Mouse (Mus musculus): ENCODE measurements around the gene Adra1b. TPM values are rescaled to one million over a fixed set of nuclear protein-coding genes. Genes with fewer than 3 reads are reported as not detected.

Gene Adra1b
- polyA plus RNA-seq, 1 experiment from 2014 or later = 7.5 TPM

DNA sequence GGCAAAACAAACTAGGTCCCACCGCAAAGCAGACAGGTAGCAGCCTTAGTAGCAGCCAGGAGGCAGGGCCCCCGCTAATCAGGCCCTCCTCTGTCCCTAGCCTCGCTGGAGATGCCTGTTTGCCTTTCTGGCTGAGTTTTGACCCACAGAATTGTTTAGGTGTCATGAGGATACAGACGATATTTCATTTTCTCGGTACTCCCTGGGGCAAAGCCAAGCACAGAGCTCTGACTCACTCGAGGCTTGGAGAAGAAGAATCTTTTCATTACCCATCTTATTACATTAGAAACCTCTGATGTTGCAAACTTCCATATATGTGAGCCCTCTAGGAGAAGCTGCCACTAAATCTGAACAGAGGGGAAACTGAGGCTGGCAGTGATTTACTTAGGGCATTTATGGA is 60.5 kb downstream of the Adra1b start:
- H3K36me3 ChIP-seq (ENCODE audit: control insufficient read depth, insufficient read depth) = no peaks in the 10 kb centered on the region
- no peaks in the 10 kb centered on the region for H3K4me1 ChIP-seq (ENCODE audit: control insufficient read depth, low read depth, low read length)
- H3K4me2 ChIP-seq (ENCODE audit: low read depth, low read length) = no peak overlapping the region
- no peak for ATAC-seq (ENCODE audit: low read depth)
- H3K9me3 ChIP-seq (replicated peaks; ENCODE audit: control insufficient read depth, low read length) = no peaks in the 10 kb centered on the region
- WGBS (ENCODE audit: insufficient replicate concordance) = 59% methylated on average over 6 of the region's 6 CpGs
- no peak overlapping the region for H3K9ac ChIP-seq (ENCODE audit: low read depth, low read length)
- H3K4me3 ChIP-seq (ENCODE audit: low read depth, low read length) = no peak overlapping the region
- peaks cover 15% of the 10 kb centered on the region for H3K27me3 ChIP-seq (ENCODE audit: control insufficient read depth, insufficient read depth, low read depth, low read length)
- no peak overlapping the region for H3K27ac ChIP-seq (ENCODE audit: low read length)

- peak; percentile 54 for ATAC-seq (ENCODE audit: low read depth)
- H3K36me3 ChIP-seq (ENCODE audit: control insufficient read depth, insufficient read depth) = no peaks in the 10 kb centered on the region
- H3K4me1 ChIP-seq (ENCODE audit: control insufficient read depth, low read depth, low read length) = no peaks in the 10 kb centered on the region
- 0 out of 2 replicates have a peak overlapping the region, but pooled peaks have one; percentile 25 for H3K4me3 ChIP-seq (ENCODE audit: low read depth, low read length)
- H3K9ac ChIP-seq (ENCODE audit: low read depth, low read length) = no peak overlapping the region; the same call in 1 of the 2 replicates
- H3K27ac ChIP-seq (ENCODE audit: low read length) = no peak overlapping the region
- H3K4me2 ChIP-seq (ENCODE audit: low read depth, low read length) = peak overlapping the region; percentile 27; the same call in 1 of the 2 replicates
- no peaks in the 10 kb centered on the region for H3K9me3 ChIP-seq (replicated peaks; ENCODE audit: control insufficient read depth, low read length)
- peaks cover 17% of the 10 kb centered on the region for H3K27me3 ChIP-seq (ENCODE audit: control insufficient read depth, insufficient read depth, low read depth, low read length)
- 6% methylated on average over 65 of the region's 68 CpGs for WGBS (ENCODE audit: insufficient replicate concordance)
These were observed 64.9 kb downstream of the Adra1b start for GRCm38 (mm10) chr11:43835880-43836740.

GRCm38 (mm10) chr11:43835456-43835855 is 65.6 kb downstream of the Adra1b start:
- Histone ChIP-seq H3K36me3 (ENCODE audit: control insufficient read depth, insufficient read depth) (no peaks in the 10 kb centered on the region), H3K9me3 (replicated peaks; ENCODE audit: control insufficient read depth, low read length) (no peaks in the 10 kb centered on the region), H3K4me2 (ENCODE audit: low read depth, low read length) (no peak overlapping the region), H3K27ac (ENCODE audit: low read length) (no peak overlapping the region), H3K27me3 (ENCODE audit: control insufficient read depth, insufficient read depth, low read depth, low read length) (peaks cover 17% of the 10 kb centered on the region), H3K4me1 (ENCODE audit: control insufficient read depth, low read depth, low read length) (no peaks in the 10 kb centered on the region), H3K9ac (ENCODE audit: low read depth, low read length) (no peak overlapping the region), H3K4me3 (ENCODE audit: low read depth, low read length) (no peak overlapping the region)
- 74% methylated on average over 15 of the region's 15 CpGs for WGBS (ENCODE audit: insufficient replicate concordance)
- ATAC-seq (ENCODE audit: low read depth) = no peak

- WGBS (ENCODE audit: insufficient replicate concordance) = 56% methylated on average over 11 of the region's 11 CpGs
- H3K27me3 ChIP-seq (ENCODE audit: control insufficient read depth, insufficient read depth, low read depth, low read length) = peaks cover 17% of the 10 kb centered on the region
- H3K4me3 ChIP-seq (ENCODE audit: low read depth, low read length) = no peak overlapping the region
- no peaks in the 10 kb centered on the region for H3K9me3 ChIP-seq (replicated peaks; ENCODE audit: control insufficient read depth, low read length)
- H3K36me3 ChIP-seq (ENCODE audit: control insufficient read depth, insufficient read depth) = no peaks in the 10 kb centered on the region; the same call in 1 of the 2 replicates
- no peak overlapping the region for H3K4me2 ChIP-seq (ENCODE audit: low read depth, low read length)
- no peak overlapping the region for H3K9ac ChIP-seq (ENCODE audit: low read depth, low read length)
- no peak for ATAC-seq (ENCODE audit: low read depth)
- H3K27ac ChIP-seq (ENCODE audit: low read length) = no peak overlapping the region
- H3K4me1 ChIP-seq (ENCODE audit: control insufficient read depth, low read depth, low read length) = no peaks in the 10 kb centered on the region
These were observed 66.5 kb downstream of the Adra1b start for GRCm38 (mm10) chr11:43834531-43834930.

GRCm38 (mm10) chr11:43831530-43831929 is 69.5 kb downstream of the Adra1b start:
- Histone ChIP-seq H3K4me3 (ENCODE audit: low read depth, low read length) (no peak overlapping the region), H3K27ac (ENCODE audit: low read length) (no peak overlapping the region), H3K36me3 (ENCODE audit: control insufficient read depth, insufficient read depth) (no peaks in the 10 kb centered on the region; the same call in 1 of the 2 replicates), H3K27me3 (ENCODE audit: control insufficient read depth, insufficient read depth, low read depth, low read length) (peaks cover 12% of the 10 kb centered on the region), H3K4me2 (ENCODE audit: low read depth, low read length) (no peak overlapping the region), H3K9ac (ENCODE audit: low read depth, low read length) (no peak overlapping the region), H3K9me3 (replicated peaks; ENCODE audit: control insufficient read depth, low read length) (no peaks in the 10 kb centered on the region), H3K4me1 (ENCODE audit: control insufficient read depth, low read depth, low read length) (no peaks in the 10 kb centered on the region)
- 55% methylated on average over 4 of the region's 4 CpGs for WGBS (ENCODE audit: insufficient replicate concordance)
- ATAC-seq (ENCODE audit: low read depth) = no peak

DNA sequence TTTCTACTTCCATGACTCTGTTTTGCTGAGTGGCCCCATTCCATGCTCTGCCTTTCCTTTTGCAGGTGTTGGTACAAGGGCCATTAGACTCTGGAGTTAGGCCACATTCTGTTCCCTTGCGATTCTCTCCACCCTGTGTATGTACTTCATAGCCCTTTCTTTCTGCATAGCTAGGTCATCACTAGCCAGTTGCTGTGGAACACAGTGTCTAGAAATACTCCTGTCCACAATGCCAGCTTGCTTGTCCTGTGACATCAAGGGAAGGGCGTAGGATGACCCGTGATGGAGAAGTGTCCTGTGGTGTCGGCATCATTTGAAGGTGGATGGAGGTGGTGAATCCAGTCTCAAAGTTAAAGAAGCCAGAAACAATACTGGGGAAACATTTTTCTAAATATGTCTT is 74.2 kb downstream of the Adra1b start:
- no peaks in the 10 kb centered on the region for H3K9me3 ChIP-seq (replicated peaks; ENCODE audit: control insufficient read depth, low read length)
- no peak overlapping the region for H3K4me3 ChIP-seq (ENCODE audit: low read depth, low read length)
- no peak for ATAC-seq (ENCODE audit: low read depth)
- H3K36me3 ChIP-seq (ENCODE audit: control insufficient read depth, insufficient read depth) = no peaks in the 10 kb centered on the region; the same call in 1 of the 2 replicates
- H3K27ac ChIP-seq (ENCODE audit: low read length) = no peak overlapping the region
- no peaks in the 10 kb centered on the region for H3K27me3 ChIP-seq (ENCODE audit: control insufficient read depth, insufficient read depth, low read depth, low read length)
- WGBS (ENCODE audit: insufficient replicate concordance) = 71% methylated on average over 4 of the region's 4 CpGs
- no peak overlapping the region for H3K9ac ChIP-seq (ENCODE audit: low read depth, low read length)
- no peaks in the 10 kb centered on the region for H3K4me1 ChIP-seq (ENCODE audit: control insufficient read depth, low read depth, low read length)
- H3K4me2 ChIP-seq (ENCODE audit: low read depth, low read length) = no peak overlapping the region

DNA sequence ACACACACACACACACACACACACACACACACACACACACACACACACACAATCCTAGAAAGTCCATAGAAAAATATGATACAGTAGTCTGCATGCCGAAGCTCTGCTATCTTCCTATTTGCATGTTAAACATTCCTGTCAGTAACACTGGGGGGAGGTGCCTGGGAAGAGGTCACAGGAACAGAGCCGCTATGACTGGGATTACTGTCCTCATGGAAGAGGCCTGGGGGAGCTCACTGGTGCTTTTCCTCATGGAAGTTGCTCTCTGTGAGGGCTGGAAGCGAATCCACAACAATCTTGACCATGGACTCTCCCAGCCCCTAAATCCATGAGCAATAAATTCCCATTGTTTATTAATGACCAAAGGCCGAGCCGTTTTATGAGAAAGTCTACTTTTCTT is 77.7 kb downstream of the Adra1b start:
- H3K9ac ChIP-seq (ENCODE audit: low read depth, low read length) = no peak overlapping the region
- peak; percentile 45; the same call in 1 of the 2 replicates for ATAC-seq (ENCODE audit: low read depth)
- H3K4me3 ChIP-seq (ENCODE audit: low read depth, low read length) = no peak overlapping the region
- H3K27ac ChIP-seq (ENCODE audit: low read length) = no peak overlapping the region
- no peak overlapping the region for H3K4me2 ChIP-seq (ENCODE audit: low read depth, low read length)
- H3K9me3 ChIP-seq (replicated peaks; ENCODE audit: control insufficient read depth, low read length) = no peaks in the 10 kb centered on the region
- H3K27me3 ChIP-seq (ENCODE audit: control insufficient read depth, insufficient read depth, low read depth, low read length) = no peaks in the 10 kb centered on the region
- no peaks in the 10 kb centered on the region for H3K36me3 ChIP-seq (ENCODE audit: control insufficient read depth, insufficient read depth)
- H3K4me1 ChIP-seq (ENCODE audit: control insufficient read depth, low read depth, low read length) = no peaks in the 10 kb centered on the region
- WGBS (ENCODE audit: insufficient replicate concordance) = 51% methylated on average over 5 of the region's 5 CpGs

DNA sequence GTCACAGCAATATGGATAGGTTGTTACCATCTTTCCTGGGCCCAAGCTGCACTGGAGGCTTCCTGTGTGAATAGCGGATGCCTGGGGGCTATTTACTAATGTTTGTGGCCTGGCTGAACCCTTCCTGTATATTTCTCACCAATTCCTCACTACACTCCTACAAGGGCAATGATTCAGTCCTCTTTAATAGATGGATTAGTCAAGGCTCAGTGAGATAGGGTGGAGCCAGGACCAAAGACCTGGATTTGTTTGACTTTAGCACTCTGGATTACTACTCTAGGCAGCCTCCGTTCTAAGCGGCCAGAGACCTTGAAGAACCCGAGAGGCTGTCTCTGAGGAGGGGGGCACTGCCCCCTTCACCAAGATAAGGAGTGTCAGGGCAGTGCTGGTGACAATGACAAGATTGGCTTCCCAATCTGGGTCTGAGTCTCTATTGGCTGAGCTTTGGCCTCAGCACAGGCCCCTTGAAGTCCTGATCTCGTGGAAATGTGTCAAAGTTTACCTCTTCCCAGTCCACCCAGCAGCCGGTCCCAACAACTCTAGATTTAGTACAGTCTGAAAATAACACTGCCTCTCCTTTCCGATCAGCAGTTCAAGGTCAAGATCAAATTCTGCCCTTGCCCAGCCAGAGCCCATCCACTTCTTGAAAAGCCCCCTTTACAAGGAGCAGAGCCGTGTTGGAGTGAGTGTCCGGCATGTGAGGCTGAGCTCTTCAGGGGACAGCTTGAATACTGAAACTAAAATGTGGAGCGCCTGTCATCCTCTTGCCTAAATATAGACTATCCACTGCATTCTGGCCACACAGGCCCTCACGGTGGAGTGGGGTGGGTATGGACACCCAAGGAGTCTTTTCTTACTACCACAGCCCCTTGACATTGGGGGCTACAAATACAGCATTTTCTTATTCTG is 80.2 kb downstream of the Adra1b start:
- Histone ChIP-seq H3K27ac (ENCODE audit: low read length) (no peak overlapping the region), H3K27me3 (ENCODE audit: control insufficient read depth, insufficient read depth, low read depth, low read length) (no peaks in the 10 kb centered on the region), H3K4me1 (ENCODE audit: control insufficient read depth, low read depth, low read length) (no peaks in the 10 kb centered on the region), H3K4me2 (ENCODE audit: low read depth, low read length) (no peak overlapping the region), H3K4me3 (ENCODE audit: low read depth, low read length) (no peak overlapping the region), H3K9me3 (replicated peaks; ENCODE audit: control insufficient read depth, low read length) (no peaks in the 10 kb centered on the region), H3K9ac (ENCODE audit: low read depth, low read length) (no peak overlapping the region), H3K36me3 (ENCODE audit: control insufficient read depth, insufficient read depth) (no peaks in the 10 kb centered on the region)
- ATAC-seq (ENCODE audit: low read depth) = no peak
- WGBS (ENCODE audit: insufficient replicate concordance) = 54% methylated on average over 11 of the region's 11 CpGs

Data from liver, embryonic 16.5 days (tissue).